Mouse (Mus musculus) cerebellum, postnatal 4 days (tissue): ENCODE results near the gene Mettl27.
A peak's percentile ranks its signal among the peaks of the same experiment; 100 is the strongest.

ENCODE experiments used
- DNase-seq, 2 experiments: peaks; one replicate each; pipeline ENCODE4 v3.0.0; 2022; ENCODE audit warnings: low spot score in 2 of 2, mixed read lengths in 1 of 2

Mettl27 gene

GRCm38 (mm10) chr5:134932179-134932902 is at the start of gene Mettl27:
Gene Mettl27, plus strand, starts transcription at chr5:134932368.
- peak; percentile 65 to 84 for DNase-seq

DNA sequence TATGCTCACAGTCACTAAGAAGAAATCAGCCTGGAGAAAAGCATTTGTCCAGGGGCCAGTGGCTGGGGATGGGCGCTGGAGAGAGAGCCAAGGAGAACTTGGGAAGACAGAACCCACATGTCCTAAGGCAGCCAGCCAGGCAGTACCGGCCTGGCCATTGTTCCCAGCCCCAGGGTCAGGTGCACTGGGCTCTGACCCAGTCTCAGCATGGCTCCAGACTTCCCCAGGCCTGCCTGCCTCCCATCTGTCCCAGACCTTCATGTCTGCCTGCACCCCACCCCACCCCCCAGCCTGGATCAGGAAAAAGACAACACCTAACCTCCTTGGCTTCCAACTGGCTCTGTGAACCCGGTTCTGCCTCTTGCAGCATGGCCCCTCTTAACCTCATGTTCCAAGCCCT is 49.1 kb upstream of the Mettl27 start:
- DNase-seq = peak in 1 of 2 experiments; percentile 59

- no peak for DNase-seq
Observed at GRCm38 (mm10) chr5:134887447-134888335, 44.5 kb upstream of the Mettl27 start.

DNA sequence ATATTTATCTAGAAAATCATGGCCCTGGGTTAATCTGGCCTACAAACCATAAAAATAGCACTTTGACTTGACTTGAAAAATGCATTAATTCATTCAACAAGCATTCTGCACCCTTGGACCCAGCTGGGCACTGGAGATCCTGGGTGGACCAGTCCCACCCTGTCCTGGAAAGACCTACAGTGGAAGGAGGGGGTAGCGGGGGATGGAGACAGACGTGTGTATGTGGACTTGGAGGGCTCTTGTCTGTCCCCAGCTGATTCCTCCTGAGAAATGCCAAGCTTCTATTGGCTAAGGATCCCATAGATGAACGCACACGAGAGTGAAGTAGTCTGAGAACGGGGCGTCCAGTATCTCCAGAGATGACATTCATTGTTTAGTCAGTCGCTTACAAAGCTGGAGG is 43.7 kb upstream of the Mettl27 start:
- no peak for DNase-seq

DNA sequence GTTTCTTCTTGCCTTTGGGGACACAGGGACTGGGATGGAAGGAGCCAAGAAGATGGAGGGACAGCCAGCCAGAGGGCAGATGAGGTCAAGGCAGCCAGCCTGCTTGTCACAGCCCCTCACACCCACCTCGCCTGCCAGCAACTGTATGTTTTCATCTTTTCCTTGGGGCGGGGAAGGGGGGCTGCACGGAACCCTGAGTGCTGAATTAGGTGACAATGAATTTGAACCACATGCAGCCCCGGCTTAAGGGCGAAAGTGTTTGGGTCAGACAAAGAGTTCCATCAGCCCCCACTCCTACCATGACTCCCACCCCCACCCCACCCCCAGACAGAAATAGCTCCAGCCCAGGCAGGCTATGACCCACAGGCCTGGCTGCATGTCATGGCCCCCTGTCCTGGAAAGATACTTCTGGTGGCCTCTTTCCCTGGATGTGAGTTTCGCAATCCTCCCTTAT is 41.5 kb upstream of the Mettl27 start:
- no peak for DNase-seq

DNA sequence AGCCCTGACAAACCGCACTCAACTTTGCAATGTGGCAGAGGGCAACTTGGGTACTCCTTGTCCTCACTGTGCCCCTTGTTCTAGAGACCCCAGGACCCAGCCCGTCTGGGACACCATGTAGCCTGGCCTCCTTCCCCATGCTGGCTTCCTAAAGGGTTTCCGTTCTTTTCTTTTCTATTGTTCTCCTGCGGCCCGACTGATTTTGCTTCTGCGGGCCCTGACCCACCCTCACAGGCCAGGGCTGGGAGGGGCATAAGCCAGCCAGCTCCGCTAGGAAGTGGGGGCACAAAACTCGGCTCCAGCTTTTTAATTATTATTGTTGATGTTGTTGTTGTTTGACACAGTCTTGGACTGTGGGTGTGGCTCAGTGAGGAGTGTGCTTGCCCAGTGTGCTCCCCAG is 40.6 kb upstream of the Mettl27 start:
- DNase-seq = no peak

GRCm38 (mm10) chr5:134892717-134893116 is 39.5 kb upstream of the Mettl27 start:
- DNase-seq = no peak

DNA sequence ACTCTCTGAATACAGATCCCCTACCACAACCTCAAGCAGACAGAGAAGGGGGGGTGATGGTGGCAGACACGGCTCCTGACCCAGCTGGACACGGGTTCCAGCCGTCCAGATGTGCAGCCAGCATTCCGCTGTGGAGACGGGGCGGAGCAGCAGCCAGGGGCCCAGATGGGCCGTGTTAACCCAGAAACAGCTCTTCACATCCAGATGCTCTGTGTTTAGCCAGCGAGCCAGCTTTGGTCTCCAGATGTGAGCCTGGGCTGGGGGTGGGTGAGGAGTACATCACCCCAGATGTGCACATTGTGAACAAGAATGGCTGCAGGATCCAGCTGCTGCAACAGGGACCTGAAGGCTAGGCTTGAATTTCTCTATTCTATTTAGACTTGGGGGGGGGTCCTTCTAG is 36.9 kb upstream of the Mettl27 start:
- no peak for DNase-seq

DNA sequence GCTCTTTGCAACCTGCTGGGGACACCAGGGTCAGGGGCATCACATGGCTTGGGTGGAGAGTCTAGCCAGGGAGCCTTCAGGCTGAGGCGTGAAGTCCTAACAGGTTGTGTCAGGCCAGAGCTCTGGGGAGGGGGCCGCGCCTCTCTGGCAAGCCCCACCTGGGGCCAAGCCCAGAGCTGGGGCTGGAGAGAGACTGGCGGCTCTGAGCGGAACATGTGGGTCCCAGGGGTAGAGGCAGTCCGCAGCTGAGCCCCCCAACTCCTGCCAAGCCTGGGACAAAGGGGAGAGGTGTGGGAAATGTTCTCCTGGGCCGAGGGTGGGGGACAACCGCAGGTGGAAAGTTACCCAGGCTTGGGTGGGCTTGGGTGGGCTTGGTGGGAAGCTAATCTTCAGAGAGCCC is 35.2 kb upstream of the Mettl27 start:
- no peak for DNase-seq

- DNase-seq = no peak
Observed at GRCm38 (mm10) chr5:134897596-134897995, 34.6 kb upstream of the Mettl27 start.

GRCm38 (mm10) chr5:134901012-134901643 is 31.0 kb upstream of the Mettl27 start:
- DNase-seq = peak in 1 of 2 experiments; percentile 51

DNA sequence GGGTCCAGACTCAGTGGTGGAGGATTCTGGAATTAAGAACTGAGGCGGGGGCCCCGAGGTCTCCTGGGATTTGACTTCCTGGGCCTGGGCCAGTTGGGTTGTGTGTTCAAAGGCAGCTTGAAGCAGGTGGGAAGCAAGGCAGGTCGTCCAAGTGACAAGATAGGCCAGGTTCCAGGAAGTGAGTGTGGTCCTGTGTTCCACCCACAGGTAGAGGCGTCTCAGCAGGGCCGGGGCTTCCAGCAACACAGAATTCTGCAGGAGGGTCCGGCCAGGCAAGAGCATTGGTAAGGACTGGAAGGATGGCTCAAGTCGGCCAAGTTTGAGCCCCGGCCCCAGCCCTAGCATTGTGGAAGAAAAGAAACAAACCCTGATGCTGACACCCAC is 30.5 kb upstream of the Mettl27 start:
- no peak for DNase-seq

- no peak for DNase-seq
Observed at GRCm38 (mm10) chr5:134906633-134907032, 25.5 kb upstream of the Mettl27 start, which contains the start of gene Tmem270. Gene Tmem270, minus strand, starts transcription at chr5:134906733.

- DNase-seq = peak; percentile 97 to 99
Observed at GRCm38 (mm10) chr5:134907135-134907534, 25.0 kb upstream of the Mettl27 start.

DNA sequence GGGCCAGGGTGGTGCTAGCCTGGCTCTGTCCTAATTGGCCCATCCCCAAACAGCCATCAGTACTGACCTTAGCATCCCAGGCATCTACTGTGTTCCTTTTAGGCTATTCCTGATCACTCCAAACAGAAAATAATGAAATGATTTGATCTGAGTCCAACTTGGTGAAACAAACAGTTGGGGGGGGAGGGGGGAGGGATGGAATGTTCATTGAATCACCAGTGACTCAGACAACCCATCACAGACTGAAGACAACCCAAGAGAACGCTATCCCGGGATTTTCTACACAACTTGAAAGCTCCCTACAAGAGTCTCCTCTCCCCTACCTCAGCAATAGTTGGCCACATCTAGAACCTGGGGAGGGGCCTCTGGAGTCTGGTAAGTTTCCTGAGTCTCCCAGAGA is 20.3 kb upstream of the Mettl27 start:
- DNase-seq = no peak

- no peak for DNase-seq
Observed at GRCm38 (mm10) chr5:134913352-134913751, 18.8 kb upstream of the Mettl27 start.

GRCm38 (mm10) chr5:134913753-134914152 is 18.4 kb upstream of the Mettl27 start:
- DNase-seq = no peak

- no peak for DNase-seq
Observed at GRCm38 (mm10) chr5:134914510-134914909, 17.7 kb upstream of the Mettl27 start.

DNA sequence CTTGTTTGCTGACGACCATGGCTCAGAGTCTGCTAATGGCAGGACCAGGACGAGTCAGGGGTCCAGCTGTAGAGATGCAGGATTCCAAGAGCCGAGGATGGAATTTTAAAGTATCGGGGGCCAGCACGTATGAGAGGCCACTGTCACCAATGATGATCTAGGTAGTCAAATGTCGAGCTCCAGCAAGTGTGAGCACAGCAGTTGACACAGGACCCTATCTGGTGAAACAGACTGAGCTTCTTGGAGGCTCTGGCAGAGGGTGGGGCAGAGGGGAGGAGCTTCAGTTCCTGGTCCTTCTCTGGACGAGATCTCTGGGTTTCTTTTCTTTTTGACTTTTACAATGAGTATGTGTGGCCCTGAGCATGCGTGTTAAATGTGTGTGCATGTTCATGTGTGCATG is 16.9 kb upstream of the Mettl27 start, which contains the start of gene Cldn13:
Gene Cldn13, minus strand, starts transcription at position 216 of the 400 bp plus-strand sequence.
- DNase-seq = no peak

- peak in 1 of 2 experiments; percentile 64 for DNase-seq
Observed at GRCm38 (mm10) chr5:134918071-134918832, 13.9 kb upstream of the Mettl27 start.

GRCm38 (mm10) chr5:134919097-134919496 is 13.1 kb upstream of the Mettl27 start:
- DNase-seq = no peak
